Mouse (Mus musculus): ENCODE results near the gene Usp32. TPM values are rescaled to one million over a fixed set of nuclear protein-coding genes. Genes with fewer than 3 reads are reported as not detected.

The Usp32 gene
- polyA plus RNA-seq, 1 experiment: 9.6 TPM

DNA sequence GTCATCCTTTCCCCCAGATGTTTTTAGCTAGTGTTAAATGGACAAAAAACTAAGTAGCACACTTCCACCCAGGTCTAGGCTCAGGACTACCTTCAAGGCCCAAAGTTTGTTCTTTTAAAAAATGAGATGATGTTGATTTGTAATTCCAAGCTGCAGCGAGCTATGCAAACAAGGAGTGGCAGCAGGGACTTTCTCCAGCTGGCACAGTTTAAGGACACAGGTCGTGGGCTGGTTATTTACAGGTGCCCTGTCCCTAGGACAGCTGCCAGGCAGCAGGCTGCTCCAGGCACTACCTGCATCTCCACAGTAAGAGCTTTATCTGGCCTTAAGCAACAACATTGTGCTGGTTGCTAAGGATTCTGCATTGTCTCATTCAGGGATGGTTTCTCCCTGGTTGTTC, 159.3 kb downstream of the Usp32 start:
- Histone ChIP-seq H3K27ac (ENCODE audit: insufficient read depth, low read depth, low read length) (no peak overlapping the region), H3K4me1 (ENCODE audit: control insufficient read depth, insufficient read depth, low read length) (no peaks in the 10 kb centered on the region), H3K4me3 (ENCODE audit: insufficient read depth, low read depth, low read length) (no peak overlapping the region), H3K36me3 (ENCODE audit: control insufficient read depth, insufficient read depth, low read length) (no peaks in the 10 kb centered on the region; the same call in 1 of the 2 replicates), H3K27me3 (replicated peaks; ENCODE audit: control insufficient read depth, insufficient read depth, low read length) (no peaks in the 10 kb centered on the region)
- TF ChIP-seq POLR2A (IDR thresholded peaks at IDR 0.05; ENCODE audit: low read depth, low read length) (no peak), CTCF (conservative IDR thresholded peaks at IDR 0.05; ENCODE audit: insufficient read depth, insufficient read length, low read depth, low read length) (no peak)
- no peak for DNase-seq
- 40% methylated on average over 2 of the region's 2 CpGs for WGBS

- WGBS: 34% methylated on average over 1 of the region's 1 CpGs
- no peak for DNase-seq
- Histone ChIP-seq H3K27ac (ENCODE audit: insufficient read depth, low read depth, low read length) (no peak overlapping the region), H3K36me3 (ENCODE audit: control insufficient read depth, insufficient read depth, low read length) (no peaks in the 10 kb centered on the region), H3K4me3 (ENCODE audit: insufficient read depth, low read depth, low read length) (no peak overlapping the region), H3K27me3 (replicated peaks; ENCODE audit: control insufficient read depth, insufficient read depth, low read length) (no peaks in the 10 kb centered on the region), H3K4me1 (ENCODE audit: control insufficient read depth, insufficient read depth, low read length) (no peaks in the 10 kb centered on the region)
- TF ChIP-seq POLR2A (IDR thresholded peaks at IDR 0.05; ENCODE audit: low read depth, low read length) (no peak), CTCF (conservative IDR thresholded peaks at IDR 0.05; ENCODE audit: insufficient read depth, insufficient read length, low read depth, low read length) (no peak)
Observed at GRCm38 (mm10) chr11:84979351-84979750, 160.6 kb downstream of the Usp32 start.

DNA sequence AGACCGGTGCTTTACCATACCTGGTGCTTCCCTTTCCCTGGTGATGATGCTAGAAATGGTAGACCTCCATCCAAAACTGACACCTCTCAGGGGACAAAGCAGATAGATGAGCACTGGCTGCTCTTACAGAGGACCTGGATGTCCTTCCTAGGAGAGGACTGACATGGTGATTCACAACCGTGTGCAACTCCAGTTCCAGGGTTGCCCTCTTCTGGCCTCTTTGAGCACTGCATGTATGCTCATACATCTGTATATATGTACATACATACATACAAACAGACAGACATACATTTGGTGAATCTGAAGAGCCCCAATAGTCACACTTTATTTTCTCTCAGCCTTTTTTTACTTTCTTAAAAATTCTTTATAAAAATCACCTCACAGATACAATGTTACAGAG, 161.8 kb downstream of the Usp32 start:
- TF ChIP-seq POLR2A (IDR thresholded peaks at IDR 0.05; ENCODE audit: low read depth, low read length) (no peak), CTCF (conservative IDR thresholded peaks at IDR 0.05; ENCODE audit: insufficient read depth, insufficient read length, low read depth, low read length) (peak; percentile 61)
- peak; percentile 70 for DNase-seq
- no peaks in the 10 kb centered on the region for H3K36me3 ChIP-seq (ENCODE audit: control insufficient read depth, insufficient read depth, low read length)
- WGBS: 52% methylated on average over 2 of the region's 2 CpGs
- no peaks in the 10 kb centered on the region for H3K4me1 ChIP-seq (ENCODE audit: control insufficient read depth, insufficient read depth, low read length)
- H3K27me3 ChIP-seq (replicated peaks; ENCODE audit: control insufficient read depth, insufficient read depth, low read length): no peaks in the 10 kb centered on the region
- H3K27ac ChIP-seq (ENCODE audit: insufficient read depth, low read depth, low read length): no peak overlapping the region
- H3K4me3 ChIP-seq (ENCODE audit: insufficient read depth, low read depth, low read length): no peak overlapping the region

DNA sequence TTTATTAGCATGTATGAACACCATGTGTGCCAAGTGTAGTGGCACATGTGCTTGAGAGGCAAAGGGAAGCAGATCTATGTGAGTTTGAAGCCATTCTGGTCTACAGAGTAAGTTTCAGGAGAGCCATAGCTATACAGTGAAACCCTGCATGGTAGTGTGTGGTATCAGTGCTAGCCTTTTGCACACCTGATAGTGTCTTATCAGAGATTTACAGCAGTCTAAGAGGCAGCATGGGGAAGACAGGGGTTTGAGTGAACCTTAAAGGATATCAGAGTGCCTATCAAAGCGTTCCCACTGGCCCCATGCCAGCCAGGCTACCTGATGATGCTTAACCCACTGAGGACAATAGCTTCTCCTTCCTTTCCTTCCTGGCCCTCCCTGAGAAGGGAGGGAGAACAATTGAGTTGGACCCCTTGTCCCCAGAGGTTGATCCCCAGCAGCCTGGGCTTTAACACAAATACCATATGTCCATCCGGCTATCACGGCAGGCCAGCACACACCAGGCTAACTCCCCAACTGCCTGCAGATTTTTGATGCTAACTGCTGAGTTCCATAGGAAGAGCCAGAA, 162.5 kb downstream of the Usp32 start:
- no peaks in the 10 kb centered on the region for H3K4me1 ChIP-seq (ENCODE audit: control insufficient read depth, insufficient read depth, low read length)
- H3K27me3 ChIP-seq (replicated peaks; ENCODE audit: control insufficient read depth, insufficient read depth, low read length): no peaks in the 10 kb centered on the region
- no peaks in the 10 kb centered on the region for H3K36me3 ChIP-seq (ENCODE audit: control insufficient read depth, insufficient read depth, low read length)
- no peak for DNase-seq
- H3K4me3 ChIP-seq (ENCODE audit: insufficient read depth, low read depth, low read length): no peak overlapping the region
- 68% methylated on average over 3 of the region's 3 CpGs for WGBS
- no peak for TF ChIP-seq CTCF (conservative IDR thresholded peaks at IDR 0.05; ENCODE audit: insufficient read depth, insufficient read length, low read depth, low read length)
- TF ChIP-seq POLR2A (IDR thresholded peaks at IDR 0.05; ENCODE audit: low read depth, low read length): no peak
- H3K27ac ChIP-seq (ENCODE audit: insufficient read depth, low read depth, low read length): no peak overlapping the region

DNA sequence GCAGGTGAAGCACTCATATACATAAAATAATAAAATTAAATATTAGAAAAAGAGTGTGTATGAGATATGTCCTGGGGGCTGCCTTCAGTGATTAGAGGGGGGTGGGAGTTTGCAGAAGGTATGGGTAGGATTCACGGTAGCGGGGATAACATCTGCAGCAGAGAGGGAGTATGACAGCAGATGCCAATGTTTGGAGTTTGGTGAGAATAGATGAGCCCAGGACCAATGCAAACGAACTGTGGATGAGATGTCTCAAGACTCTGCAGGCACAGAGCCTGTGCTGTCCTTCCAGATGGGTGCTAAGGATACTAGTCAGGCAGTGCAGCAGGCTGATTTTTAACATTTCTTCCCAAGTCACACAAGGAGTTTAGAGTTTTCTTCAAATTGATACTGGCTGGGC, 163.3 kb downstream of the Usp32 start:
- no peaks in the 10 kb centered on the region for H3K27me3 ChIP-seq (replicated peaks; ENCODE audit: control insufficient read depth, insufficient read depth, low read length)
- no peak overlapping the region for H3K27ac ChIP-seq (ENCODE audit: insufficient read depth, low read depth, low read length)
- no peaks in the 10 kb centered on the region for H3K36me3 ChIP-seq (ENCODE audit: control insufficient read depth, insufficient read depth, low read length)
- no peaks in the 10 kb centered on the region for H3K4me1 ChIP-seq (ENCODE audit: control insufficient read depth, insufficient read depth, low read length)
- H3K4me3 ChIP-seq (ENCODE audit: insufficient read depth, low read depth, low read length): no peak overlapping the region
- 89% methylated on average over 3 of the region's 3 CpGs for WGBS
- no peak for TF ChIP-seq POLR2A (IDR thresholded peaks at IDR 0.05; ENCODE audit: low read depth, low read length)
- no peak for TF ChIP-seq CTCF (conservative IDR thresholded peaks at IDR 0.05; ENCODE audit: insufficient read depth, insufficient read length, low read depth, low read length)
- no peak for DNase-seq

DNA sequence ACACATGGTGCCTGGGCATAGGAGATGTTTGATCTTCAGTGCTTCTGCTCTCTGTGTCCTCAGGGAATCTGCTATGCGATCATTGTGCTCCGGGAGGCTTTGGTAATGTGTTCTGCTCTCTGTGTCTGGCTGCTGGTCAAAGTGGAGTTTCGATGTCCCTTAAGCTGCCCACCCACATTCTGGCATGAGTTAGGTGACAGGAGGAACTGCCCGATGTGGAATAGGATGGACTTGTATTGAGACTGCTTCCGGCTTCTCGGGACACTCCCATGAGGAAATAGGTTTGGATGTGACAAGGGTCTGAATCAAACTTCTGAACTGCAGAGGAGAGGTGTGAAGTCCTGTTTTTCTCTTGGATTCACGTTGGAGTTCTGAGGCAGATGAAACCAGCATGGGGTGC, 165.4 kb downstream of the Usp32 start:
- TF ChIP-seq CTCF (conservative IDR thresholded peaks at IDR 0.05; ENCODE audit: insufficient read depth, insufficient read length, low read depth, low read length) (no peak), POLR2A (IDR thresholded peaks at IDR 0.05; ENCODE audit: low read depth, low read length) (no peak)
- WGBS: 76% methylated on average over 7 of the region's 7 CpGs
- DNase-seq: no peak
- H3K4me3 ChIP-seq (ENCODE audit: insufficient read depth, low read depth, low read length): no peak overlapping the region
- H3K27ac ChIP-seq (ENCODE audit: insufficient read depth, low read depth, low read length): no peak overlapping the region
- no peaks in the 10 kb centered on the region for H3K27me3 ChIP-seq (replicated peaks; ENCODE audit: control insufficient read depth, insufficient read depth, low read length)
- H3K36me3 ChIP-seq (ENCODE audit: control insufficient read depth, insufficient read depth, low read length): no peaks in the 10 kb centered on the region
- no peaks in the 10 kb centered on the region for H3K4me1 ChIP-seq (ENCODE audit: control insufficient read depth, insufficient read depth, low read length)

GRCm38 (mm10) chr11:84973661-84974060, 166.3 kb downstream of the Usp32 start:
- Histone ChIP-seq H3K4me3 (ENCODE audit: insufficient read depth, low read depth, low read length) (no peak overlapping the region), H3K4me1 (ENCODE audit: control insufficient read depth, insufficient read depth, low read length) (no peaks in the 10 kb centered on the region; the same call in 1 of the 2 replicates), H3K36me3 (ENCODE audit: control insufficient read depth, insufficient read depth, low read length) (no peaks in the 10 kb centered on the region), H3K27me3 (replicated peaks; ENCODE audit: control insufficient read depth, insufficient read depth, low read length) (no peaks in the 10 kb centered on the region), H3K27ac (ENCODE audit: insufficient read depth, low read depth, low read length) (no peak overlapping the region)
- no peak for DNase-seq
- no peak for TF ChIP-seq POLR2A (IDR thresholded peaks at IDR 0.05; ENCODE audit: low read depth, low read length)
- no peak for TF ChIP-seq CTCF (conservative IDR thresholded peaks at IDR 0.05; ENCODE audit: insufficient read depth, insufficient read length, low read depth, low read length)
- WGBS: 71% methylated on average over 5 of the region's 5 CpGs
